Mouse (Mus musculus) mouse embryonic stem cell (cell line): Measurements from ENCODE around the gene Rnf38.

Experiments used
- in situ Hi-C, 2 experiments: fragments of 300-500 bp; cut with MboI; formaldehyde crosslinking; loops; 1 replicate in 1 of 2; 3 replicates in 1 of 2; pipeline ENCODE4 v1.14.3; 2019 to 2020; ENCODE audit warnings: low sequenced_read_pairs in 2 of 2, low pct_unique_long_range_greater_than_20kb in 1 of 2, mixed read lengths in 1 of 2; ENCODE audit not compliant: unreplicated experiment in 1 of 2

Gene Rnf38

DNA sequence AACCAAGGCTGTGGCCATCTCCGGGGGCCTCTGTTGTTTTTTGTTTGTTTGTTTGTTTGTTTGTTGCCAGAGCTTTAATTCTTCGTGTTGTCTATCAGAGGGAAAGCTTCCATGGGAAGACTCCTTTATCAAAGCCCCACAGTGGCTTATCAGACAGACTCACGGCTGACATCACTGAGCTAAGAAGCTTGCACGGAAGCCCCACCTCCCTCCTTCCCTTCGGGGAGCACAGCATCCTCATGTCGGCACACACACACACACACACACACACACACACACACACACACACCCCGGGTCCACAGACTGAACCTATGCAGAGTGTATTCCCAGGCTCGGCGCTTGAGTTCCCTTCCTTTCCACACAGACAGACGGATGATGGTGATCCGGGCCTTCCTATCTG lies 141.2 kb downstream of the Rnf38 start:
- in situ Hi-C loops: no loop called here

DNA sequence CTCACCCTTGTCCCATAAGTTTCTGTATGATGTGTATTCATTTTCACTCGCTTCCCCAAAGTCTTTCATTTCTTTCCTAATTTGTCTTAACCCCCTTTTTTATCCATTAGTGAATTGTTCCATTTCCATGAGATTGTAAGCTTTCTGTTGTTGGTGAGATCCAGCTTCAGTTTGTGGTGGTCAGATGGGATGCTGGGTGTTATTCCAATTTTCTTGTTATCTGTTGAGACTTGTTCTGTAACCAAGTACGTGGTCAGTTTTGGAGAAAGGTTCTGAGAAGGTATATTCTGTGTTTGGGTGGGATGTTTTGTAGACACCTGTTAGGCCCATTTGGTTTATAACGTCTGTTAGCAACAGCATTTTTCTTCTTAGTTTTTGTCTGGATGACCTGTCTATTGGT lies 148.0 kb downstream of the Rnf38 start:
- in situ Hi-C loops: no loop called here

DNA sequence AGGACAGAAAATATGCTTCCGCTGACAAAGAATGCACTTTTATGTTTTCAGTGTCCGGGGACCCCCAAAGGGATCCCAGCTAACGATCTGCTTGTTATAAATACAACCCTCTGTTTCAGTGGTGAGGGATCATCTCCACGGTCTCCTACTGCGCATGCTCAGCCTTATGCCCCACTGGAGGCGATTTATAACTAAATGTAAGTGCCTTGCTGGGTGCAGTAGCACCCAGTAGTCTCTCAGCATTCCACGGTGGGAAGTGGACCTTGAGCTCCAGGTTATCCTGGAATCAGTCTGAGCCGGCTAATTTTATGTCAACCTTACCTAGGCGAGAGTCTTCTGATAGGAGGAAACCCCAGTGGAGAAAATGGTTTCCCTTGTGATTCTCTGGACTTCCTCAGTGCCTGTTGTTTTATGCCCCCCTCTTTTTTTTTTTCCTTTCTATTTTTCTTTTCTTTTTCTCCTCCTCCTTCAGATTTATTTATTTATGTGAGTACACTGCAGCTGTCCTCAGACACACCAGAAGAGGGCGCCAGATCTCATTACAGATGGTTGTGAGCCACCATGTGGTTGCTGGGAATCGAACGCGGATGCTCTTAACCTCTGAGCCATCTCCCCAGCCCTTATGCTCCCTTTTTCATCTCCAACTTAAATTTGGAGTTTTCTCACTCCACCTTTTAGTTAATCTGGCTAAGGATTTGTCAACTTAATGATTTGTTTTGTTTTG lies 148.8 kb downstream of the Rnf38 start:
- in situ Hi-C loops: no loop called here

DNA sequence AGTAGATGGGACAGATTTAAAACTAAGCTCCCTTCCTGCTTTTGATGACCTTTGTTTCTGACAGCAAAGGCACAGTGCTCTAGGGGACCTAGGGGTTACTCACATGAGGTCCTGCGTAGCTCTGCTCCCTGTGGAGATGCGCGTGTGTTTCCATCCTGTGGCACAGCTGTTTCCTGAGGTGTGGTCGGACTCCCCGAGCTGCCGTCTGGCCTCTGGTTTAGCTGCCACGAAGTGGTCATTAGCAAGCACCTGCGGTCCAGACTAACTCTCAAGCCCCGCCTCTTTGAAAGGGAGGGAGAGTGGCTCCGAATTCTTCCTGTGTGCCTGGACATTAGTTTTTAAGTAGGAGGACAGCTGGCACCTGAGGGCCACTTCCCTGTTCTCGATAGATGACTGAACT lies 149.6 kb downstream of the Rnf38 start, which contains the start of gene Gne:
TSS of gene Gne (minus strand) at position 233 of the 400 bp plus-strand sequence.
- in situ Hi-C loops: no loop called here

DNA sequence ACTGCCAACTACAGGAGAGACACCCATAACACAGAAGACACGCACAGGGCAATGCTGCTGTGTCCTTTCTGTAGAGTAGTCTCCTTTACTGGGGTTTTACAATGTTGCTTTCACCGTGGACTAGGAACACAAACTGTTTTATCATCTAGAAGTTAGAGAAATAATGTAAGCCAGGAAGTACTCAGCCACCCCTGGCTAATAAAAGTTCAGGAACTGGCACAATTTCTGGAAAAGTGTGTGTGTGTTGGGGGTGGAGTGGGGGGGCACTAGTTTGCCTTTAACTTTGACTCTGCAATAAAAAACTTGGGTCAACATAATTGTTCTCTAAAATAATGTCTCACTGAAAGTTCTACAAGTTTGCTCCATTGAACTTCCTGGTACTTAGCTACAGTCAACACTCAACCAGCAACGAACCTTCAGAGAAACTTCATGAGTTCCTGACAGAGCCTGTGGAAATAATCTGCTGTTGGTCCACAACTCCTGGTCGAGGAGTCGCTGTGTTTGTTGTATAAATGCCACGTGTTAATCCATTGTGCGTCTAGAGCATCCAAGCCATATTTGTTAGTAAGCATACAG lies 155.1 kb downstream of the Rnf38 start:
- in situ Hi-C loops: no loop called here
